Mouse (Mus musculus) embryonic fibroblast, embryonic 13.5 days (primary cell): Measurements from ENCODE around the gene Hnrnpa1.

Source experiments
- CTCF ChIP-seq: IDR thresholded peaks from 2 replicates; pipeline ENCODE4 v1.5.1; 2011; ENCODE audit warnings: mild to moderate bottlenecking, control low read depth, low read length, moderate library complexity, borderline replicate concordance; ENCODE audit not compliant: insufficient read depth
- POLR2A ChIP-seq: IDR thresholded peaks from 2 replicates; pipeline ENCODE4 v1.6.1; 2011; ENCODE audit warnings: low read depth, mild to moderate bottlenecking, control low read depth, low read length, moderate library complexity

- no peak for TF ChIP-seq CTCF
- no peak for TF ChIP-seq POLR2A
Observed at GRCm38 (mm10) chr15:103253352-103253751, 13.1 kb downstream of the Hnrnpa1 start.
